Comparison of ENCODE assay signal across 8 mouse cellular contexts in genomic region chr17:25015655-25016291, GRCm38 (mm10). TPM values are rescaled to one million over a fixed set of nuclear protein-coding genes. Genes with fewer than 3 reads are reported as not detected.
DNase-seq lines count a peak whose midpoint lies in the region; ATAC-seq and TF ChIP-seq lines count a peak whose summit lies in the region.

Gene Cramp1l, minus strand, starts transcription at chr17:25015788.
Gene Ift140, plus strand, starts transcription at chr17:25016085.

- H3K27me3 ChIP-seq in G1E (ENCODE audit: insufficient read depth, low read length) = no peaks in the 10 kb centered on the region
- no peaks in the 10 kb centered on the region for H3K27me3 ChIP-seq in forebrain, embryonic 16.5 days (replicated peaks; ENCODE audit: control insufficient read depth, insufficient read depth, low read length)
- H3K27me3 ChIP-seq in lung, embryonic 14.5 days (ENCODE audit: insufficient read depth, low read length) = no peaks in the 10 kb centered on the region
- H3K27me3 ChIP-seq in thymus, adult 2 months (ENCODE audit: control insufficient read depth, insufficient read depth, low read length) = no peaks in the 10 kb centered on the region

- peak; percentile 91 for ATAC-seq in G1E (ENCODE audit: extremely low read depth, insufficient number of reproducible peaks, low FRiP score, poor library complexity, severe bottlenecking)
- peak; percentile 99 for ATAC-seq in forebrain, embryonic 16.5 days
- ATAC-seq in lung, embryonic 14.5 days (ENCODE audit: insufficient read depth) = peak; percentile 98

- WGBS in forebrain, embryonic 16.5 days = 0% methylated on average over 62 of the region's 62 CpGs
- WGBS in lung, embryonic 14.5 days = under 1% methylated on average over 62 of the region's 62 CpGs
- WGBS in olfactory bulb, adult 2 months = under 1% methylated on average over 62 of the region's 62 CpGs
- WGBS in thymus, adult 2 months = under 1% methylated on average over 62 of the region's 62 CpGs

- no peaks in the 10 kb centered on the region for H3K9me3 ChIP-seq in G1E (replicated peaks)
- H3K9me3 ChIP-seq in forebrain, embryonic 16.5 days (ENCODE audit: control insufficient read depth, low read length) = no peaks in the 10 kb centered on the region
- no peaks in the 10 kb centered on the region for H3K9me3 ChIP-seq in lung, embryonic 14.5 days (ENCODE audit: low read depth, low read length)

- peaks cover 49% of the 10 kb centered on the region for H3K36me3 ChIP-seq in G1E (replicated peaks)
- H3K36me3 ChIP-seq in forebrain, embryonic 16.5 days (ENCODE audit: control insufficient read depth, insufficient read depth) = peaks cover 11% of the 10 kb centered on the region
- H3K36me3 ChIP-seq in lung, embryonic 14.5 days (ENCODE audit: insufficient read depth) = peaks cover 17% of the 10 kb centered on the region
- H3K36me3 ChIP-seq in thymus, adult 2 months (ENCODE audit: control insufficient read depth, insufficient read depth, low read length) = peaks cover 4% of the 10 kb centered on the region; the same call in 1 of the 2 replicates

- intact Hi-C loops in heart, postnatal 36 days (cut with DNase I) = loop anchor here (2.0 to 5.0 kb wide), 5 partner anchors 47 to 257 kb away; partner anchors contain the start of genes Jpt2, Mapk8ip3, Tmem204 and Ube2i

- DNase-seq in G1E (ENCODE audit: low spot score) = peak; percentile 97
- DNase-seq in cerebellum, adult 18-20 months = peak; percentile 99
- DNase-seq in heart, postnatal 36 days = peak; percentile 96
- peak; percentile 97 to 99 for DNase-seq in layer of hippocampus, adult 2 months (ENCODE audit: low spot score in 2 of 2)
- DNase-seq in lung, embryonic 14.5 days = peak; percentile 100
- peak; percentile 97 for DNase-seq in thymus, adult 2 months

- peak within 1 kb of the TSS; percentile 97 for H3K4me2 ChIP-seq in forebrain, embryonic 16.5 days (ENCODE audit: low read length)
- peak within 1 kb of the TSS; percentile 93 for H3K4me2 ChIP-seq in lung, embryonic 14.5 days

- no peak for TF ChIP-seq CTCF in G1E (IDR thresholded peaks at IDR 0.05; ENCODE audit: low read depth, low read length)
- TF ChIP-seq CTCF in layer of hippocampus, adult 2 months (conservative IDR thresholded peaks at IDR 0.05) = no peak
- no peak for TF ChIP-seq CTCF in lung, embryonic 14.5 days (IDR thresholded peaks at IDR 0.05; ENCODE audit: low read depth)
- TF ChIP-seq CTCF in olfactory bulb, adult 2 months (IDR thresholded peaks at IDR 0.05; ENCODE audit: insufficient read depth, low read depth, low read length) = no peak
- peak; percentile 66; the same call in 1 of the 2 replicates for TF ChIP-seq CTCF in thymus, adult 2 months (IDR thresholded peaks at IDR 0.05; ENCODE audit: borderline replicate concordance, control insufficient read depth, extremely low read depth, insufficient read depth, low read length, poor library complexity)

- H3K4me1 ChIP-seq in G1E (ENCODE audit: insufficient read depth, low read depth, low read length) = peaks cover 36% of the 10 kb centered on the region
- H3K4me1 ChIP-seq in forebrain, embryonic 16.5 days (replicated peaks; ENCODE audit: control insufficient read depth, insufficient read depth, low read length) = peaks cover 21% of the 10 kb centered on the region
- H3K4me1 ChIP-seq in lung, embryonic 14.5 days (ENCODE audit: insufficient read depth) = 0 out of 2 replicates have a peak, but pooled peaks cover 4% of the 10 kb centered on the region
- peaks cover 5% of the 10 kb centered on the region; the same call in 1 of the 2 replicates for H3K4me1 ChIP-seq in olfactory bulb, adult 2 months (ENCODE audit: control insufficient read depth, insufficient read depth, low read length)
- H3K4me1 ChIP-seq in thymus, adult 2 months (replicated peaks; ENCODE audit: control insufficient read depth, insufficient read depth, low read length) = no peaks in the 10 kb centered on the region; the same call in 1 of the 2 replicates

- peak within 1 kb of the TSS; percentile 84 for H3K27ac ChIP-seq in forebrain, embryonic 16.5 days (ENCODE audit: low read length)
- peak within 1 kb of the TSS; percentile 87 for H3K27ac ChIP-seq in layer of hippocampus, adult 2 months
- H3K27ac ChIP-seq in lung, embryonic 14.5 days (ENCODE audit: low read depth) = peak within 1 kb of the TSS; percentile 86
- peak within 1 kb of the TSS; percentile 4; the same call in 1 of the 2 replicates for H3K27ac ChIP-seq in olfactory bulb, adult 2 months (ENCODE audit: insufficient read depth, low read depth, low read length)
- H3K27ac ChIP-seq in thymus, adult 2 months (ENCODE audit: control insufficient read depth, insufficient read depth, low read length) = peak within 1 kb of the TSS; percentile 56

- TF ChIP-seq POLR2A in olfactory bulb, adult 2 months (IDR thresholded peaks at IDR 0.05; ENCODE audit: insufficient read depth, low read depth, low read length) = peak; percentile 63; the same call in 1 of the 2 replicates
- peak; percentile 42 for TF ChIP-seq POLR2A in thymus, adult 2 months (IDR thresholded peaks at IDR 0.05; ENCODE audit: control insufficient read depth, extremely low read depth, insufficient read depth, low read length, poor library complexity)

- H3K4me3 ChIP-seq in G1E (ENCODE audit: low read depth, low read length) = peak within 1 kb of the TSS; percentile 95
- H3K4me3 ChIP-seq in forebrain, embryonic 16.5 days (replicated peaks; ENCODE audit: low read length) = peak within 1 kb of the TSS; percentile 100
- H3K4me3 ChIP-seq in layer of hippocampus, adult 2 months = peak within 1 kb of the TSS; percentile 98
- H3K4me3 ChIP-seq in lung, embryonic 14.5 days (ENCODE audit: low read depth, low read length) = peak within 1 kb of the TSS; percentile 98
- peak within 1 kb of the TSS; percentile 82 for H3K4me3 ChIP-seq in olfactory bulb, adult 2 months (ENCODE audit: insufficient read depth, low read depth, low read length)
- H3K4me3 ChIP-seq in thymus, adult 2 months (ENCODE audit: control insufficient read depth, insufficient read depth, low read length) = peak within 1 kb of the TSS; percentile 62

- H3K9ac ChIP-seq in forebrain, embryonic 16.5 days (replicated peaks; ENCODE audit: low read depth, low read length) = peak within 1 kb of the TSS; percentile 92
- H3K9ac ChIP-seq in lung, embryonic 14.5 days = peak within 1 kb of the TSS; percentile 86

RNA-seq across cellular contexts. Expression of gene Cramp1l, which starts in this region (rescaled TPM):
- total RNA-seq in G1E (2014; fragmentation: Nextera tagmentation) = 37.7 and 39.5 TPM in 2 replicates
- total RNA-seq in G1E (2017) = 8.6 and 8.9 TPM in 2 replicates
- 14.0 and 14.9 TPM in 2 replicates for polyA plus RNA-seq in G1E (2012)
- 5.9 and 6.8 TPM in 2 replicates for polyA plus RNA-seq in forebrain, embryonic 16.5 days (2015; fragmentation: Nextera tagmentation; extraction: Ambion mirVana)
- 10 to 100 TPM; 12.6 to 13.1 TPM for total RNA-seq in heart, postnatal 36 days (2021)
- total RNA-seq in layer of hippocampus, adult 2 months (2021) = 10 to 100 TPM; 25.2 to 30.7 TPM
- 8.7 and 9.8 TPM in 2 replicates for polyA plus RNA-seq in lung, embryonic 14.5 days (2014; fragmentation: Nextera tagmentation; extraction: Ambion mirVana)
- not detected in 2 replicates for polyA plus RNA-seq in olfactory bulb, adult 2 months (2012; ENCODE audit: insufficient read depth, insufficient read length, low replicate concordance, missing spikeins)
- 41.4 and 46.9 TPM in 2 replicates for polyA plus RNA-seq in thymus, adult 2 months (2012; rRNA removed)

RNA-seq across cellular contexts. Expression of gene Ift140, which starts in this region (rescaled TPM):
- total RNA-seq in G1E (2014; fragmentation: Nextera tagmentation) (17.7 and 37.9 TPM in 2 replicates), G1E (2017) (13.5 and 17.9 TPM in 2 replicates)
- polyA plus RNA-seq in G1E (2012) = 9.6 and 9.9 TPM in 2 replicates
- 26.6 and 28.4 TPM in 2 replicates for polyA plus RNA-seq in forebrain, embryonic 16.5 days (2015; fragmentation: Nextera tagmentation; extraction: Ambion mirVana)
- total RNA-seq in heart, postnatal 36 days (2021) = 1 to 10 TPM; 5.7 to 7.3 TPM
- total RNA-seq in layer of hippocampus, adult 2 months (2021) = 10 to 100 TPM; 23.5 to 25.0 TPM
- 16.9 and 18.0 TPM in 2 replicates for polyA plus RNA-seq in lung, embryonic 14.5 days (2014; fragmentation: Nextera tagmentation; extraction: Ambion mirVana)
- not detected in 2 replicates for polyA plus RNA-seq in olfactory bulb, adult 2 months (2012; ENCODE audit: insufficient read depth, insufficient read length, low replicate concordance, missing spikeins)
- polyA plus RNA-seq in thymus, adult 2 months (2012; rRNA removed) = 17.0 and 22.6 TPM in 2 replicates

Comparison
In these comparisons a context has a peak if more than half of its experiments do, and no peak if none do; other contexts are left out.
1. Peak in every context shown above with its lines: DNase-seq, ATAC-seq, H3K4me3 ChIP-seq and H3K27ac ChIP-seq.
2. H3K27ac ChIP-seq: peak in every context shown above with its lines; median percentile 87 in layer of hippocampus, adult 2 months; 86 in lung, embryonic 14.5 days; 84 in forebrain, embryonic 16.5 days; 56 in thymus, adult 2 months; 4 in olfactory bulb, adult 2 months.